In genomic region chr14:24606444-24607173, GRCm38 (mm10) we compare ENCODE assay signal across 8 mouse cellular contexts.
DNase-seq lines count a peak whose midpoint lies in the region; ATAC-seq and TF ChIP-seq lines count a peak whose summit lies in the region.

No protein-coding gene starts in this region.

- no peak overlapping the region for H3K4me2 ChIP-seq in heart, embryonic 15.5 days
- H3K4me2 ChIP-seq in limb, embryonic 14.5 days (replicated peaks; ENCODE audit: low read depth, low read length, severe bottlenecking): no peak overlapping the region

- H3K27ac ChIP-seq in heart, embryonic 15.5 days: peak overlapping the region; percentile 14
- no peak overlapping the region for H3K27ac ChIP-seq in limb, embryonic 14.5 days (replicated peaks; ENCODE audit: low read depth, low read length)

- H3K4me1 ChIP-seq in heart, embryonic 15.5 days (replicated peaks): peaks cover 14% of the 10 kb centered on the region
- H3K4me1 ChIP-seq in limb, embryonic 14.5 days (ENCODE audit: control insufficient read depth, insufficient read depth, low read length): peaks cover 9% of the 10 kb centered on the region

- H3K36me3 ChIP-seq in heart, embryonic 15.5 days: no peaks in the 10 kb centered on the region
- no peaks in the 10 kb centered on the region for H3K36me3 ChIP-seq in limb, embryonic 14.5 days (ENCODE audit: control insufficient read depth, insufficient read depth, low read length)

- H3K27me3 ChIP-seq in heart, embryonic 15.5 days: no peaks in the 10 kb centered on the region
- no peaks in the 10 kb centered on the region for H3K27me3 ChIP-seq in limb, embryonic 14.5 days (ENCODE audit: control insufficient read depth, insufficient read depth, low read length)

- no peak overlapping the region for H3K4me3 ChIP-seq in heart, embryonic 15.5 days
- no peak overlapping the region for H3K4me3 ChIP-seq in limb, embryonic 14.5 days (replicated peaks; ENCODE audit: low read length)

- DNase-seq in cerebellum, adult 9-11 months: peak; percentile 51
- peak; percentile 46 for DNase-seq in embryo, embryonic 11 days
- DNase-seq in limb, embryonic 14.5 days (ENCODE audit: low spot score): peak; percentile 7
- DNase-seq in ovary, postnatal 36 days (ENCODE audit: low spot score): no peak
- no peak for DNase-seq in ovary, postnatal 10 days (ENCODE audit: low spot score)

- no peaks in the 10 kb centered on the region for H3K9me3 ChIP-seq in heart, embryonic 15.5 days (replicated peaks)
- no peaks in the 10 kb centered on the region for H3K9me3 ChIP-seq in limb, embryonic 14.5 days (ENCODE audit: control insufficient read depth, low read length)

- no peak overlapping the region for H3K9ac ChIP-seq in heart, embryonic 15.5 days
- no peak overlapping the region for H3K9ac ChIP-seq in limb, embryonic 14.5 days (ENCODE audit: low read depth, low read length, severe bottlenecking)

- 31% methylated on average over 14 of the region's 14 CpGs for WGBS in heart, embryonic 15.5 days
- 19% methylated on average over 14 of the region's 14 CpGs for WGBS in limb, embryonic 14.5 days

- TF ChIP-seq POLR2A in limb, embryonic 14.5 days (IDR thresholded peaks at IDR 0.05; ENCODE audit: borderline replicate concordance, extremely low read depth, insufficient read depth, insufficient read length): no peak

- no peak for ATAC-seq in cerebellum, adult (ENCODE audit: insufficient number of reproducible peaks, low FRiP score, low TSS enrichment)
- peak; percentile 85 for ATAC-seq in heart, embryonic 15.5 days (replicated peaks; ENCODE audit: insufficient number of reproducible peaks, insufficient read depth, low FRiP score, low read depth)
- peak; percentile 50 for ATAC-seq in limb, embryonic 14.5 days (ENCODE audit: low FRiP score, low read depth)
- no peak for ATAC-seq in inflammation-experienced regulatory T-cells, adult 6 months

Comparison
In these comparisons a context has a peak if more than half of its experiments do, and no peak if none do; other contexts are left out.
1. DNase-seq: peak in cerebellum, adult 9-11 months (single experiment), embryo, embryonic 11 days (single experiment) and limb, embryonic 14.5 days (single experiment); none in ovary, postnatal 36 days (single experiment) and ovary, postnatal 10 days (single experiment).
2. ATAC-seq: peak in heart, embryonic 15.5 days (single experiment) and limb, embryonic 14.5 days (single experiment); none in cerebellum, adult (single experiment) and inflammation-experienced regulatory T-cells, adult 6 months (single experiment).